In the genomic region with DNA sequence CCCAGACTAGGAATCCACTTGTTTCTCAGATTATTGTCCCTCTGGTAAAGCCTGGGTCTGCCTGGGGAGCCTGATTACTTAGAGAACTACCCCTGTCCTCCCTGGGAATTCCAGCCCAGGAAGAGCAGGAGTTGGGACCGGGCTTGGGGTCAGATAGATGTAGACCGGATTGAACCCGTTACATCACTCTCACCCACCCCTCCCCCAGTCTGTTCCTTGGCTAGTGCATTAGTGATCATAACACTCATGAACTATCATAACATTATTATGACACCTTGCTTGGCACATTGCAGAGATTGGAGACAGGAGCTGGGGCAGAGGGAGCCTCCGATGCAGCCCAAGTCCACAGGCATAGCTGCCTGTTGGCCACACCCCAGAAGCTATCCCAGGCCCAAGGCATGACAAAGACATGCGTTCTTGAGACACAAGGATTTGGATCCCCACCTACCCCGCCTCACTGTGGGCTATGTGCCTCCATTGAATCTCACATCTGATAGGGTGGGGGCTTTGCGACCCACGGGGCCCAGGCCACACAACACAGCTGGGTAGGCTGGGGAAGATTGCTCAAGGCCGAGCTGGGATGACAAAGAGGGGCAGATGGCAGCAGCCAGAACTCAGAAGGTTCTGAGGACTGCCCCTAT, we compare ENCODE assay signal across 9 mouse cellular contexts. TPM values are rescaled to one million over a fixed set of nuclear protein-coding genes. Genes with fewer than 3 reads are reported as not detected.
DNase-seq lines count a peak whose midpoint lies in the region; ATAC-seq and TF ChIP-seq lines count a peak whose summit lies in the region.
"Had no signal": no experiment of that assay in that cellular context is flagged by ENCODE, and none has a peak within 500 bp of the region (broad histone marks: within the 10 kb centered on the region; RNA-seq: fewer than 3 reads in every experiment).

No protein-coding gene starts in this region.

- peak overlapping the region; percentile 47 for H3K4me3 ChIP-seq in megakaryocyte, embryonic 14.5 days (replicated peaks)
- H3K4me3 ChIP-seq in small intestine, adult 2 months (ENCODE audit: low read depth, low read length) = peak overlapping the region; percentile 99

- no peaks in the 10 kb centered on the region for H3K36me3 ChIP-seq in megakaryocyte, embryonic 14.5 days (replicated peaks; ENCODE audit: low read length)
- H3K36me3 ChIP-seq in small intestine, adult 2 months (ENCODE audit: control insufficient read depth, insufficient read depth, low read length) = no peaks in the 10 kb centered on the region

- 34% methylated on average over 9 of the region's 9 CpGs for WGBS in small intestine, adult 2 months

- 0 out of 2 replicates have a peak, but pooled peaks cover 3% of the 10 kb centered on the region for H3K9me3 ChIP-seq in megakaryocyte, embryonic 14.5 days

- TF ChIP-seq POLR2A in small intestine, adult 2 months (IDR thresholded peaks at IDR 0.05; ENCODE audit: low read depth, low read length) = no peak

- TF ChIP-seq CTCF in small intestine, adult 2 months (IDR thresholded peaks at IDR 0.05; ENCODE audit: extremely low read depth, insufficient read length, insufficient replicate concordance, low read depth, low read length) = no peak

- peaks cover 71% of the 10 kb centered on the region for H3K27me3 ChIP-seq in megakaryocyte, embryonic 14.5 days (replicated peaks)
- H3K27me3 ChIP-seq in small intestine, adult 2 months (ENCODE audit: control insufficient read depth, insufficient read depth, low read length) = no peaks in the 10 kb centered on the region

- peaks cover 62% of the 10 kb centered on the region for H3K4me1 ChIP-seq in megakaryocyte, embryonic 14.5 days
- H3K4me1 ChIP-seq in small intestine, adult 2 months (ENCODE audit: control insufficient read depth, insufficient read depth, insufficient read length, low read length) = peaks cover 19% of the 10 kb centered on the region

- ATAC-seq in megakaryocyte, adult 5-6 weeks (ENCODE audit: poor library complexity, severe bottlenecking) = no peak
- ATAC-seq in erythroblast, adult 5-6 weeks (replicated peaks; ENCODE audit: low FRiP score, poor library complexity, severe bottlenecking) = no peak

- peak overlapping the region; percentile 91 for H3K27ac ChIP-seq in small intestine, adult 2 months (ENCODE audit: insufficient read depth, low read depth, low read length)

- DNase-seq in adrenal gland, postnatal 14 days = peak; percentile 44
- DNase-seq in adrenal gland, adult 8-10 months = no peak
- DNase-seq in kidney, postnatal 10 days = peak; percentile 58
- DNase-seq in layer of hippocampus, adult 9-11 months = no peak

RNA-seq across cellular contexts. Expression of gene Cdk18, which starts 1.4 kb away (rescaled TPM):
- 16.7 and 17.9 TPM in 2 replicates for total RNA-seq in adrenal gland, postnatal 14 days (2021)
- 10 to 100 TPM; 18.0 to 43.3 (median 25.4) TPM for total RNA-seq in adrenal gland, adult 8-10 months (2022)
- polyA plus RNA-seq in megakaryocyte, embryonic 14.5 days (2012; ENCODE audit: insufficient read depth, low replicate concordance) = 4.2 and 28.8 TPM in 2 replicates
- 0.14 TPM in 1 of 2 replicates, not detected in the other for total RNA-seq in megakaryocyte, adult 5-6 weeks (2015)
- total RNA-seq in megakaryocyte, adult 5-6 weeks (2017) = 0.04 TPM in 1 of 2 replicates, not detected in the other
- 84.2 and 133 TPM in 2 replicates for polyA plus RNA-seq in small intestine, adult 2 months (2012; rRNA removed)
- total RNA-seq in erythroblast, adult 5-6 weeks (2015; ENCODE audit: low replicate concordance) = not detected in 2 replicates
- 0.28 TPM in 1 of 2 replicates, not detected in the other for total RNA-seq in erythroblast, adult 5-6 weeks (2017; ENCODE audit: low replicate concordance)
- total RNA-seq: monocyte, adult 5-6 weeks had no signal

RNA-seq across cellular contexts. Expression of gene Lemd1, which starts 53.2 kb away (rescaled TPM):
- not detected in 2 replicates for total RNA-seq in adrenal gland, postnatal 14 days (2021)
- total RNA-seq in adrenal gland, adult 8-10 months (2022) = under 1 TPM in 3 of 4 experiments, not detected in 1; 0.31 to 0.46 (median 0.46) TPM
- polyA plus RNA-seq in megakaryocyte, embryonic 14.5 days (2012; ENCODE audit: insufficient read depth, low replicate concordance) = 2.3 TPM in 1 of 2 replicates, not detected in the other
- total RNA-seq in megakaryocyte, adult 5-6 weeks (2015) = not detected in 2 replicates
- not detected in 2 replicates for total RNA-seq in megakaryocyte, adult 5-6 weeks (2017)
- polyA plus RNA-seq in small intestine, adult 2 months (2012; rRNA removed) = 0.09 and 0.10 TPM in 2 replicates
- not detected in 2 replicates for total RNA-seq in erythroblast, adult 5-6 weeks (2015; ENCODE audit: low replicate concordance)
- total RNA-seq in erythroblast, adult 5-6 weeks (2017; ENCODE audit: low replicate concordance) = not detected in 2 replicates
- total RNA-seq: monocyte, adult 5-6 weeks had no signal

RNA-seq across cellular contexts. Expression of gene AC124108.1, which starts 53.2 kb away (rescaled TPM):
- total RNA-seq in adrenal gland, postnatal 14 days (2021) = 0.11 and 0.15 TPM in 2 replicates
- total RNA-seq in adrenal gland, adult 8-10 months (2022) = under 1 TPM; 0.10 to 0.17 (median 0.14) TPM
- polyA plus RNA-seq in megakaryocyte, embryonic 14.5 days (2012; ENCODE audit: insufficient read depth, low replicate concordance) = not detected in 2 replicates
- total RNA-seq in megakaryocyte, adult 5-6 weeks (2015) = not detected in 2 replicates
- total RNA-seq in megakaryocyte, adult 5-6 weeks (2017) = not detected in 2 replicates
- not detected in 2 replicates for polyA plus RNA-seq in small intestine, adult 2 months (2012; rRNA removed)
- not detected in 2 replicates for total RNA-seq in erythroblast, adult 5-6 weeks (2015; ENCODE audit: low replicate concordance)
- not detected in 2 replicates for total RNA-seq in erythroblast, adult 5-6 weeks (2017; ENCODE audit: low replicate concordance)
- total RNA-seq: monocyte, adult 5-6 weeks had no signal

Comparison
In these comparisons a context has a peak if more than half of its experiments do, and no peak if none do; other contexts are left out.
1. DNase-seq: peak in adrenal gland, postnatal 14 days (single experiment) and kidney, postnatal 10 days (single experiment); none in adrenal gland, adult 8-10 months (single experiment) and layer of hippocampus, adult 9-11 months (single experiment).
2. RNA of gene Cdk18, which starts 1.4 kb away (total RNA-seq): 18.0 to 43.3 TPM in adrenal gland, adult 8-10 months and 16.7 to 17.9 TPM in adrenal gland, postnatal 14 days; 0.04 to 0.14 TPM in megakaryocyte, adult 5-6 weeks and 0.28 TPM in erythroblast, adult 5-6 weeks; every median in the first group is over 10 times any median in the second.